Mouse (Mus musculus) ES-E14 (cell line): ENCODE results near the gene Nwd1. TPM values are rescaled to one million over a fixed set of nuclear protein-coding genes. Genes with fewer than 3 reads are reported as not detected.

Experiments
- DNase-seq: peaks from one replicate; pipeline ENCODE4 v3.0.0-alpha.2; 2013; ENCODE audit warnings: low read depth, low spot score
- H3K27ac ChIP-seq: 2 replicates; pipeline ENCODE4 v1.5.1; 2012; ENCODE audit warnings: low read depth, mild to moderate bottlenecking, low read length, moderate library complexity, mixed read lengths; ENCODE audit not compliant: poor library complexity, insufficient read depth, severe bottlenecking
- H3K36me3 ChIP-seq: 2 replicates; pipeline ENCODE4 v1.6.1; 2012; ENCODE audit warnings: mild to moderate bottlenecking, low read length, moderate library complexity, mixed read lengths; ENCODE audit not compliant: control insufficient read depth, poor library complexity, insufficient read depth, severe bottlenecking
- H3K4me1 ChIP-seq, 2 experiments: fragments of 150-350 bp in 1 of 2; sonication (generic) in 1 of 2; 2 replicates each; pipeline ENCODE4 v1.6.1; 2012; ENCODE audit warnings: low read length in 2 of 2, mild to moderate bottlenecking in 1 of 2, mixed read lengths in 1 of 2; ENCODE audit not compliant: control insufficient read depth in 2 of 2, insufficient read depth in 2 of 2, poor library complexity in 1 of 2
- H3K4me3 ChIP-seq, 2 experiments: fragments of 150-350 bp in 1 of 2; sonication (generic) in 1 of 2; 2 replicates each; pipeline ENCODE4 v1.5.1; 2012; ENCODE audit warnings: low read length in 2 of 2, low read depth in 1 of 2, mild to moderate bottlenecking in 1 of 2, mixed read lengths in 1 of 2; ENCODE audit not compliant: insufficient read depth in 1 of 2, poor library complexity in 1 of 2, severe bottlenecking in 1 of 2
- H3K9ac ChIP-seq: 2 replicates; pipeline ENCODE4 v1.6.1; 2012; ENCODE audit warnings: low read depth, mild to moderate bottlenecking, low read length, mixed read lengths; ENCODE audit not compliant: poor library complexity, insufficient read depth, severe bottlenecking
- H3K9me3 ChIP-seq: fragments of 150-350 bp; sonication (generic); 2 replicates; pipeline ENCODE4 v1.6.1; 2012; ENCODE audit warnings: low read depth, mild to moderate bottlenecking, low read length; ENCODE audit not compliant: control insufficient read depth, insufficient read depth
- CHD2 ChIP-seq: IDR thresholded peaks from 2 replicates; pipeline ENCODE4 v1.6.1; 2014; ENCODE audit warnings: mild to moderate bottlenecking, low read depth, low read length, inconsistent platforms
- HCFC1 ChIP-seq: IDR thresholded peaks from 2 replicates; pipeline ENCODE4 v1.6.1; 2012; ENCODE audit warnings: low read length, inconsistent platforms, borderline replicate concordance; ENCODE audit not compliant: insufficient read depth
- MAFK ChIP-seq: IDR thresholded peaks from 2 replicates; pipeline ENCODE4 v1.6.1; 2014; ENCODE audit warnings: mild to moderate bottlenecking, low read depth, low read length, inconsistent platforms; ENCODE audit not compliant: insufficient read depth
- ZC3H11A ChIP-seq: IDR thresholded peaks from 2 replicates; pipeline ENCODE4 v1.6.1; 2012; ENCODE audit warnings: low read depth, mild to moderate bottlenecking, inconsistent platforms, low read length, borderline replicate concordance
- ZNF384 ChIP-seq: IDR thresholded peaks from 2 replicates; pipeline ENCODE4 v1.6.1; 2012; ENCODE audit warnings: low read depth, low read length, inconsistent platforms
- in situ Hi-C, 2 experiments: fragments of 600-800 bp; cut with MboI; formaldehyde crosslinking; loops; one replicate each; pipeline ENCODE4 v1.15.1; 2025; ENCODE audit warnings: low sequenced_read_pairs in 2 of 2, inconsistent platforms in 1 of 2; ENCODE audit not compliant: unreplicated experiment in 2 of 2
- total RNA-seq: library from RNA; depleted of rRNA; stranded (reverse); fragments of 300-350 nt; gene quantifications from 2 replicates; pipeline ENCODE4 v1.2.3, GENCODE M21; 2012

Nwd1 gene
- total RNA-seq, 1 experiment, result 0.76 TPM

DNA sequence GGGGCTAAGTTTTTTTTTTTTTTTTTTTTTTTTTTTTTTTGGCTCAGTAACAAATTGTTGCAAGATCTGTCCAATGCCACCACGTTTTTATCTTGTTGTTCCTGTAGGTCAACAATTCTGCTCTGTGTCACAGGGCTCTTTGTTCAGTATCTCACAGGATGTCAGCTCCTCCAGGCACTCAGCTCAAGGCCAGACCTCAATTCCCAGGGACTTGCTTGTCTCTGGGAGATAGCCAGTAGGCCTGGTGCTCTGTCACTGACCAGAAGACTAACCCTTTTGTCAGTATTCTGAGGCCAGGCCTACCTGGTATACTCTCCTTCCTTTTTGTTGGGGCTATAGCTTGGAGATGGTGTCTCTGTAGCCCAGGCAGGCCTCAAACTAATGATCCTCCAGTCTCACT is 74.0 kb downstream of the Nwd1 start:
- no peak for TF ChIP-seq ZNF384
- TF ChIP-seq CHD2, result no peak
- no peak for TF ChIP-seq ZC3H11A
- TF ChIP-seq MAFK, result no peak
- no peak for TF ChIP-seq HCFC1
- peaks cover 0 to 4% of the 10 kb centered on the region in 2 experiments; a peak in 1 of 4 replicates for H3K4me1 ChIP-seq
- in situ Hi-C loops, result no loop called here
- H3K27ac ChIP-seq, result no peak overlapping the region
- H3K9ac ChIP-seq, result no peak overlapping the region
- no peak for DNase-seq
- H3K36me3 ChIP-seq, result peaks cover 6% of the 10 kb centered on the region; the same call in 1 of the 2 replicates
- no peak overlapping the region for H3K4me3 ChIP-seq
- H3K9me3 ChIP-seq, result no peaks in the 10 kb centered on the region

DNA sequence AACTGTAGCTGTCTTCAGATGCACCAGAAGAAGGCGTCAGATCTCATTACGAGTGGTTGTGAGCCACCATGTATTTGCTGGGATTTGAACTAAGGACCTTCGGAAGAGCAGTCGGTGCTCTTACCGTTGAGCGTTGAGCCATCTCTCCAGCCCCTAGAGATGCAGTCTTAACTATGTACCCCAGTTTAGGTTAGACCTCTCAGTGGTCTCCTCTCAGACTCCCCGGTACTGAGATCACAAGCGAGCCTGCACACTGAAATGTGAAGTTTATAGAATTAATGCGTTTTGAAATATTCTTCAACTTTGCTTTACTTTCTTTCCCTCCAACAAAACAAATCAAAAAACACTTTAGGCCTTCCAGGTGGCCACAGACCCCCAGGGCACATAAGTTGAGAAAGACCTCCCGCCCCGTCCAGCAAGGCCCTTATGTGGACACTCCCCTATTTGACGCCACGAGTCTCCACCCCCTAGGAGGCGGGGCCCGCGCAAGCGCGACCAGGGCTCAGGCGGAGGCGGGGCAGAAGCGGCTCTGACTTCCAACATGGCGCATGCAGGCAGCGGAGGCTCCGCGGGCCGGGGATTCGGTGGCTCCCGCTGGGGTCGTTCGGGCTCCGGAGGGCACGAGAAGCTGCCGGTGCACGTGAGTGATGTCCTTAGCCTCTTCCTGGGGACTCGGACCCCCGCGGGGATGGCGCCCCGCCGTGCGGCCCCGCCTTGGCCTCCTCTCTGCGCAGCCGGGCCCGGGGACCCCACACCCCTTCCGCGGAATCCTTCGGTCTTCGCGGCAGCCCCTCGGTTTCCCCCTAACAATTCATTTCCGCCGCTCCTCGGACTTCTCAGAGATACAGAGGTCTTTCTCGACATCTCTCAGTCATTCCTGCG is 76.5 kb downstream of the Nwd1 start, which contains the start of gene Sin3b:
Gene Sin3b (plus strand): TSS at position 517 of the 882 bp plus-strand sequence.
- Histone ChIP-seq H3K4me3 (peak within 1 kb of the TSS; percentile 90 to 94), H3K36me3 (peaks cover 28% of the 10 kb centered on the region), H3K9ac (peak within 1 kb of the TSS; percentile 95), H3K27ac (no peak within 1 kb of the TSS), H3K4me1 (peaks cover 0 to 4% of the 10 kb centered on the region in 2 experiments; a peak in 1 of 4 replicates), H3K9me3 (no peaks in the 10 kb centered on the region)
- in situ Hi-C loops, result no loop called here
- TF ChIP-seq CHD2 (no peak), ZNF384 (no peak), MAFK (no peak), ZC3H11A (no peak), HCFC1 (no peak)
- DNase-seq, result peak; percentile 81

DNA sequence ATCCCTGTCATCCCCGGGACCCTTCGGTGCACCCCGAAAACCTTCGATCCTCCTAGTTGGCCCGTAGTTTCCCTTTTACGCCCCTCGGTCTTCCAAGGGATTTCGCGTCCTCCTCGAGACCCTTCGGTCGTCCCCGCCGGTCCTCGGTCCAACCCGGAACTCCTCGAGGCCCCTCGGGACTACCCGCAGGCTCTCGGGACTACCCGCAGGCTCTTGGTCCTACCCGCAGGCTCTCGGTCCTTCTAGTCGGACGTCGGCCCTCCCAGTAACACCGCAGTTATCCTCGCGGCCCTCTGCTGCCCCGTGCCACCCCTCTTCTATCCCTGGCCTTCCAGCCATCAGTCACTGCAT is 77.1 kb downstream of the Nwd1 start:
- H3K9ac ChIP-seq, result peak overlapping the region; percentile 95
- TF ChIP-seq HCFC1 (no peak), MAFK (no peak), ZC3H11A (no peak), ZNF384 (no peak)
- in situ Hi-C loops, result no loop called here
- H3K36me3 ChIP-seq, result peaks cover 30% of the 10 kb centered on the region
- H3K9me3 ChIP-seq, result no peaks in the 10 kb centered on the region
- H3K4me1 ChIP-seq, result peaks cover 0 to 4% of the 10 kb centered on the region in 2 experiments; a peak in 1 of 4 replicates
- no peak for DNase-seq
- H3K4me3 ChIP-seq, result peak overlapping the region; percentile 90 to 94
- H3K27ac ChIP-seq, result no peak overlapping the region

DNA sequence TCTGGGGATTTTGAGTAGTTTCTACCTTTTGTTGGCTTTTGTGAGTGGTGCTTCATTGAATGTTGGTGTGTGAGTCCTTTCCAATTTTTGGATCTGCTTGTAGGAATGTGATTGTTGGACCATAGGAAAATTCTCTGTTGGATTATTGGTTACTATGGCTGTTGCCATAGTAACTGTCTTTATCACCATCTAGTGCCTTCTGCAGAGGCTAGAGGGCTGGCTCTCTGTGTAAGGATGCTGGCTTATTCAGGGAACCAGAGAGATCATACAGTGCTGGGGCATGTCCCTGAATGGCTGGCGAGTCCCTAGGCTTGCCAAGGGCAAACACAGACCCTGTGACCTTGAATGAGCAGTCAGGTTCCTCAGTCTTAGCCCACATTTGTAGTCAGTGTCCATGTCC is 82.1 kb downstream of the Nwd1 start:
- H3K9me3 ChIP-seq, result no peaks in the 10 kb centered on the region
- peaks cover 67% of the 10 kb centered on the region for H3K36me3 ChIP-seq
- TF ChIP-seq CHD2 (no peak), MAFK (no peak), ZC3H11A (no peak), ZNF384 (no peak), HCFC1 (no peak)
- in situ Hi-C loops, result no loop called here
- peaks cover 0 to 8% of the 10 kb centered on the region in 2 experiments; a peak in 1 of 4 replicates for H3K4me1 ChIP-seq
- H3K9ac ChIP-seq, result no peak overlapping the region
- H3K27ac ChIP-seq, result no peak overlapping the region
- H3K4me3 ChIP-seq, result no peak overlapping the region
- DNase-seq, result no peak
